Mouse (Mus musculus) thymus, adult 18-20 months (tissue): ENCODE results near the gene Gjb4.

Experiments
- DNase-seq, 2 experiments: peaks; one replicate each; pipeline ENCODE4 v3.0.0; 2022; ENCODE audit warnings: mixed read lengths in 2 of 2

Gene Gjb4

DNA sequence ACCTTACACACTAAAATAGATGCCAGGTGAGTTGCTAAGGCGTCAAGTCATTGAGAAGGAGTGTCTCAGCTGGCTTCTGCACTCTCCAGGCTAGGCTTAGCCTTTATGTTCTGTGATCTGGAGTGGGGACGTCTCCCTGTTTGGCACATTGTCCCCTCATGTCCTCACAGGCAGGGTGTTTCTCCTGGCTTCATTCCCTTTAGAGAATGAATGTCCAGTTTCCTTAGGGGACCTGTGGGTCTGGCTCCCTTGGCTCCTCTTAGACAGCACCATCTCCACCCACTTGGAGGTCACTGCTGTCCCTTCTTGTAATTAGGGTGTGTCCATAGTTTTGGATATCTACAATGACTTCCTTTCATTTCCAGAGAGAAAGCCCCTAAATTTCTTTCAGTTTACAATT lies 47.0 kb downstream of the Gjb4 start:
- DNase-seq = no peak

DNA sequence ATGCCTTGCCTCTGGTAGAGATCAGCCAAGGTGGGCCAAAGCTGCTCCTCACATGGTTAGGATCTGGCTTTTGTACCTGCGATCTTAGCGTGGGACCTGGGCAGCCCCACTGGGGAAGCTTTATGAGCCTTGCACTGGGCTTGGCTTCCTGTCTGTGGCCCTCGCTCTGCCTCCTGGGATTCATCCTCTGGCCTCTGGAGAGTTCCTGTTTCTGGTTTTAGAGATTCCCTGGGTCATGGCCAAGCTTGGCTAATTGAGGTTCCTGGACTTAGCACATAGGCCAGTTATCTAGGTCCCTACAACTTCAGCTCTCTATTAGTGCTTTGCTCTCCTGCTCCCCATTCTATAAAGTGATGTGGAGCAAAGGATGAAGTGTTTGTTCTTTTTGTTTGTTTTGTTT lies 50.1 kb downstream of the Gjb4 start:
- DNase-seq = no peak
